Mouse (Mus musculus): Measurements from ENCODE around the gene Dusp5. TPM values are rescaled to one million over a fixed set of nuclear protein-coding genes. Genes with fewer than 3 reads are reported as not detected.
A peak's percentile ranks its signal among the peaks of the same experiment; 100 is the strongest.

Dusp5 gene
- total RNA-seq, 2 experiments from 2014 or later: 1.3 to 2.3 TPM

DNA sequence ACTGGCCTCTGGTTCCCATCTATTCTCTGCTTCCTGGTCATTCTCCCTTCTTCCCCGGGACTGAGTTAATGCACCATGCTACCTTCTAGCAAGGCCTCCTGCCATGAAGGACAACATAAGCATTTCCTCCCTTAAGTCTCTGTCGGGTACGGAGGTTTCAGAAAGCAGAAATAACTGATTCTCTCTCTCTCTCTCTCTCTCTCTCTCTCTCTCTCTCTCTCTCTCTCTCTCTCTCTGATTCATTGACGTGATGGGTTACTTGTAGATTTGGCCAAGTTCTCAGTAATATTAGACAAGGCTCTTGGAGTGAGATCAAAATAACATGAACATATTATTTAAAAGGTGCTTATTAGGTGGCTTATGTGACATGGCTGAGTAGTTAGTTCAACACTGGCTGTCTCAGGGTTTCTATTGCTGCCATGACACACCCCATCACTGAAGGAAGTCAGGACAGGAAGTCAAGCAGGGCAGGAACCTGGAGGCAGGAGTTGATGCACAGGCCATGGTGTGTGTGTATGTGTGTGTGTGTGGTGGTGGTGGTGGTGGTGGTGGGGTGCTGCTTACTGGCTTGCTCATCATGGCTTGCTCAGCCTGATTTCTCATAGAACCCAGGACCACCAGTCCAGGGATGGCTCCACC is 16.1 kb downstream of the Dusp5 start:
- DNase-seq: no peak

DNA sequence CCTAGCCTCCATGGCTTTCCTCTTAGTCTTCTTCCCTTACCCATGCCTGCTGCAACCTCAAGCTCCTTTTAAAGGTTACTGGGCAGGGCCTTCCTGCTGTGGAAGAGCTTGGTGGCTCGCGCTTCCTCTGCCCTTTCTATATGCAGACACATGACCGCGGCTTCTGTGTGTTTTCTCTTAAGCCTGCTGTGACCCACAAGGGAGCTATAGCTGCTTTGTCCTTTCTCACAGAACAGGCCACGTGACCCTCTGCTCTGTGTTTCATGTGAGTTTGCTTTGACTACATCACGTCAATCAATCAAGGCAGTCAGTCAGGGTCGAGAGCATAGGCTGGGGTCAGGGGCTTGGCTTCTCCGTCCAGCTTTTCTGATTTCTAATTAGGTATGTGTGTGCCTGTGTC is 18.7 kb downstream of the Dusp5 start:
- DNase-seq: no peak

DNA sequence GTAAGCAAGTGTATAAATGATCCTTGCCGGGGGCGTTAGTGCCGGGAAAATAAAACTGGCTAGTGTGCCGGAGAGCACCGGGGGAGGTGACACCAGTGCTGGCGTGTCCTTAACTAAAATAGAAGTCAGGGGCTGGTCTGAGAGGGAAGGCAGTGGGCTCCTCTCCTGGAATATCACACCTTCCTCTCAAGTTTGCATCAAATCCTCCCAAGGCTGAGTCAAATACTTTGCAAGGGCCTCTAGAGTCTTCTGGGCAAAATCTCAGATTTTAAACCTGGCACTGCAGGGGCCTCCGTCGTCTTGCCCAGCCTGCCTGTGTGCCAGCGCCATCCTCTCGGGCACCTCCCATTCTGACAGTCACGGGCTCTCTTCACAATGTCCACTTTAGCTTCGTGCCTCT is 22.1 kb downstream of the Dusp5 start:
- no peak for DNase-seq

DNA sequence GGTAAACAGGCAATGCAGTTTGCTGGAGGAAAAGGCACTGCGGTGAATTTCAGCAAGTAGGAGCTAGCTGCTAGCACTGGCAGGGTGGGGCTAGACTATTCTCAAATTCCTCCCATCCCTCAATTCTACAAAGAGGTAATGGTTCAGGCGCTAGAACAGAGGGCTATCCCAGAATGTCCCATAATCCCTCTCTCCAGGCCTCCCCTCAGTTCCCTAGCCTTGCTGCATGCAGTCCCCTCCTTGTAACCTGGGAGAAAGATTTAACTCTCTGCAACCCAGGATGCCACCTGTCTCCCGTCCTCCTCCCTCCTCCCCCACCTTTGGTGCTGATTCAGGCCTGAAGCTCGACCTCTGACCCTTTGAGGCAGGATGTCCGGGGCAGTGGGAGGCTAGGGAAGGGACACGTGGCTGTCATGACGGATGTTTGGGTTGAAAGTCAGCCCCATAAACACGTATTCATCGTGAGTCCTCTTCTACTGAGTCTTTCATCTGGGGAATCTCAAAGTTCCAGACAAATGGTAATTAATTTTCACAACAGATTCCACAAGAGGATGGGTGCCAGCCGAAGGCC is 23.4 kb downstream of the Dusp5 start:
- DNase-seq: no peak

DNA sequence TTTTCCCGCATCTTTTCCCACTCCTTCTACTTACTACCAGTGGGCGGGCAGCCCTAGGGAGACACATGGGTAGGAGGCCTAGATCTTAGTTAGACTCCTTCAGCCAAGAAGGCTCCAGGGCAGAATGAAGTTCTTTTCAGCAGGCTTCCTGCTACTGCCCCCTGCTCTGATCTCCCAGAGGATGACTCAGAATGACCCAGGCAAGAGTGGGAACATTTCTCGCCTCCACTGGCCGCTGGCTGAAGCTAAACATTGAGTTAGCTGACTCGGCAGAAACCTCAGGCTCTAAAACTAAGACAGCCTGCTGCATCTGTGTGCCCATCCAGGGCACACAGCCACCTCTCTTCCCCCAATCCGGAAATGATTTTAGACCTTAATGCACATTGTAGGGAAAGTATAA is 23.9 kb downstream of the Dusp5 start:
- no peak for DNase-seq

DNA sequence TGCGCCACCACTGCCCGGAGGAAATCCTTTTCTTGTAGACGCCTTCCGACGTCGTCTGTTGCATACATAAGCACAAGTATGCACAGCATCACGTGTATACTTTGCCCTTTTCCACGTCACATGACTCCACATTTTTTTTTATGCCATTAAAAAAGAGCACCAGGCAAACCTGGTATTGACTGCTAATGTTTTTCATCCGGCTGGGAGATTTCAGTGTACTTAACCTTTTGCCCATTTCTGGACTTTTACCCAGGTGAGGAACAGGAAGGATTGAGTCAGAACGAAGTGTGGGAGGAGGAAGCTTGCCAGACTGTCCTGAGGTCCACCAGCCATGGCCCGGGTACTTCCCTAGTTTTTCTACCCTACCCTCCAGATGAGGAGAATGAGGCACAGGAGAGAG is 25.5 kb downstream of the Dusp5 start:
- no peak for DNase-seq

DNA sequence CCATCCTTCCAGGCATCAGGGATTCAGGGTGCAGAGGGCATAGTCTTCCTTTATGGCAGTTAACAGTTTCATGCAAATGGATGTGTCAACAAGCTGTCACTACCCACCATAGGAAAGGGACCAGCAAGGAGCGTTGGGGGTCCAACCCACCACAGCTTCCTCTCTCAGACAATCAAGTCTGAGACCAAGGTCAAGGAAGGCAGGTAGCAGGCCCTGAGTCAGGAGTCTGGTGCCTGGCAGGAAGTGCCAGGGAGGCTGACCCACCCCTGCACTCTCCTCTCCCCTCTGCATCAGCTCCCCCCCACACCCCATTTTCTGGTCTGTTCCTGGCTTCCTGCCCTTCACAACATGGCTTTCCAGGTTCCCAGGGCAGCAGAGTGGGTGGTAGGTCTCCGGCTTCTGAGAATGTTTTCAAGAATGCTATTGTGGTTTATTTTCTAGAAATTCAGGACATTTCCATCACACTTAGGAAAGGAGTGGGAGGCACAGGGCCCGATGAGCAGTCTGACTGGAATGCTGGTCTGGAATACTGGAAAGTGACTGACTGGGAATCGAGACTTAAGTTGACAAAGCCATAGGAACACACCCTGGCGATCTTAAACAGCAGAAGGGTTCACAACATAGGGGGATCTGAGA is 26.2 kb downstream of the Dusp5 start:
- DNase-seq: no peak

DNA sequence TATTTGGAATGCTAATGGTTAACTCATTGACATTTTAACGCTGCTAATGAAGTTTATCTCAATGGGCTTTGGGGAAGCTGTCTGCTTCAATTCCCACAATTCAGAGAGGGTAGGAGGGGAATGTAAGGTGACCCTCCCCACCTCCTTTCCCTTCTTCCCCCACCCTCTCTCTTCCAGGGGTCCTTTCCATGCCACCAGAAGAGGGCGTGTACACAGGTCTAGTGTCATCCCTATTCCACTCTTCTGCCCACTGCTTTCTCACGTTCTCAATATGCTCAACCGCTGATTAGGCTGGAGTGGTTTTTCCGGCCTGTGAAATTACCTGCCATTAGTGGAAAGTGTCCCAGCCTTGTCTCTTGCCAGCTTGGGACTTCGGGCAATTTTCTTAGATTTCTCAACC is 27.9 kb downstream of the Dusp5 start:
- no peak for DNase-seq

DNA sequence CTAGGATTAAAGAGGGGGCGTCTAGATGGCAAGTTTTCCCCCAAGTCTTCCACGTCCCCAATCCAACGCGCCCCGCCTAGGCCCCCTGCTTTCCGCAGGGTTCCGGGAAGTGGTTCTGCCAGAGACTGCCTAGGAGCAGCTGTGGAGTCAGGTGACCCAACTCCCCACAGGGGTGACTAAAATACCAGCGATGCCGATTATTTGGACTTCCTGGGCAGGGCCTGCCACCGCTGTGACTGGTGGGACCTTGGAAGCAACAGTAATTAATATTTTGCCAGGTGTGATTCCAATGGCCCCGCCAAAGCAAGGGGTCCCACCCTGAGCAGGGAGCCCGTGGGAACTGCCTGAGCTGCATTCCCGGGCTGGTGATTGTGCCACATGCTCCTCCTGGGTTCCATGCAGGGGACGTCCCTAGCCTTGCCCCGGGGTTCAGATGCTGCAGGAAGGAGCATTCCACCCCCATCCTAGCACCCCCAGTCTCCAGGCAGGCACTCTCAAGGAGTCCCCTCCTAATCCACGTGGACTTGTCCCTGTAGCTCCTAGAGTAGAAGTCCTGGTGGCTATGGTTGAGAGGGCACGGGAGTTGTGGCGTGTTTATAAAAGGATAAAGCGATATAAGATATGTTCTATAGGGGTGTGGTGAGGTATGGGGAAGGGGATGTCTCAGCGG is 28.5 kb downstream of the Dusp5 start:
- DNase-seq: peak; percentile 32

DNA sequence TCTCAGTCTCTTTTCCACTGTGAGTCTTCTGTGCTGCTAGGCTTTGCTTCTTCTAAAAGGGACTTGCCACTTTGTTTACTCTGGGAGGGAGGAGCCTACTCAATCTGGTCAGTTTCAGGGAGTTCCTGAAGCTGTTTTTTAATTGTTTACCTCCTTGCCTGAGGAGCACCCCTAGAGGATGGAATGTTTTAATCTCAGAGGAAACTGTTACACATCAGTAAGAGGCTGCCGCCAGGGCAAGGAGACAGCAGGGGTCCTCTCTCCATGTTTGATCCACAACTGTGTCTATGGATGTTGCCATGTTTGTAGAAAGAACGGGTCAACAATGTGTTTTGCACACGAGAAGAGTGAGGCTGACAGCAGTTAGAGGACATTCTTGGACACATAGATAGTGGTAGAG is 31.5 kb downstream of the Dusp5 start:
- no peak for DNase-seq

DNA sequence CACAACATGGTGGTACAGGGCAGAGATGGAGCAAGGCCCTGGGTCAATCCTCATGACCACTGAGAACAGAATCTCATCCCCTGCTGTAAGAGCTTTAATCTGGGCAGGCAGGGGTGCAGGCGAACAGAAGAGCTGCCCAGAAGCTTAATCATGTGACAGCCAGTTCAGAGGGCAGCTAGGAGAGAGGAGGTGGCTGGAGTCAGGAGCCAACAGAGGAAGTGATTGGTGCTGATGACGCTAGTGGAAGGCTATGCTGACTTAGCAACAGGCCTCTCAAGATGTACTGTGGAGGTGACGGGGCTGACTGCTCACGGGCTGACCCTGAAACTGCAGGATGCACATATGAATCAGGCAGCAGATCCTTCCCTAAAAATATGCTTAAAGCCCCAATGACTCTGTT is 35.3 kb downstream of the Dusp5 start:
- DNase-seq: no peak

DNA sequence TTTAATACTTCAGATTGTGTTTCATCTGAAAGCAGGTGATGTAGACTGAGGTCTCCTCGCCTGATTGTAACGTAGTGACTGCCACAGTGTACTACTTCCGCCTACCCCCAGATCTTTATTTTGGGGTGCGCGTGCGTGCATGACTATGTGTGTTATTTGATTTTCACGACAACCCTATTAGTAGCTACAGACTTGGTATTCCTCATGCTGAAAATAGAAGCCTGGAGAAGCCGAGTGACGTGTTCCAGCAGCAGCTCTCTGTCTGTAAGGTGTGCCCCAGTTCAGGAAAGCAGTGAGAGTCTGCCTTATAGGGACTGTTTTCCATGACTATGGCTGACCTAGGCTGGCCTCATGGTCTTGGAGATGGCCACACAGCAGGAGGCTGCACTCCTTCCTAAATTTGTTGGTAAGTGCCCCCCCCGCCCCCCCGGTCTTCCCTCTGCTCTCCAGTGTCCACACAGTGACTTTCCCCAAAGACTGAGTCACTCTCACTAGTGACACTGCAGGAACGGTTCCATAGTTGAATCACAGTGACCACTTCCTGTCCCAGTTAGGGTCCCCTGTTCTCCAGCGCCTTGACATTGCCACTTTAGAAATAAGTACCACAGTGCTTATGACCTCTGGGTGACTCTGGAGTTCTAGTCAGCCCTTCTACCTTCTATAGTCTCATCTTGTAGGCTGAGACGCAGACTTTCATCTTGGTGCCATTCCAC is 36.8 kb downstream of the Dusp5 start:
- no peak for DNase-seq

DNA sequence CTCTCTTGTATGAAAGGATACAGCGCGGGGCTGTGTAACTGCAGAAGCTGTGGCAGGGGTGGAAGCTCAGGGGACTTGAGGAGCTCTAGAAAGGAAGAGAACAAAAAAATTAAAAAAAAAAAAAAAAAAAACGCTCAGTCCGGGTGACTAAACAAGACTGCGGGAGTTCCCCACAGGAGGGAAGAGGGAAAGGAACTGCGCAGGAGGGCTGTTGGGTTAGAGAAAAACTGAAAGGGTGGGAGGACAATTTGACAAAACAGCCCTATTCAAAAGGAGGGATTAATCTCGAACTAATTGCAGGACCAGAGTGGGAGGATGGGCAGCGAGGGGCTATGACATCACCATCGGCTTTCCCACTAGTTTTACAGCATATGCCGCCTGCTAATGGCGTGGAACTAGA is 39.0 kb downstream of the Dusp5 start:
- DNase-seq: peak; percentile 0

DNA sequence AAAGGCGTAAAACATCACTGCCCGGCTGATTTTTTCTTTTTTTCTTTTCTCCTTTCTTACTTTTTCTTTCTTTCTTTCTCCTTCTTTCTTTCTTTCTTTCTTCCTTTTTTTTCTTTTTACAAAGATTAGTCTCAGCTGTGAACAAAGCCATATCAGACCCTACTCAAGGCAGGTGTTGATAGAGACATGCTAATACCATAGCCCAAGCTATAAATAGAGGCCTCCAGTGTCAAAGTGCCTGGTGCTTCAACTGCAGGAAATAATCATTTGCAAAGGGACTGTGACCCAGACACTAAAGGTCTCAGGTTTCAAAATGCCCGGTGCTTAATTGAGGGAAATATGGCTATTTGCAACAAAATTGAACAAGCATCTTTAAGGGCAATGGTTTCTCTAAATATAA is 39.6 kb downstream of the Dusp5 start:
- no peak for DNase-seq

DNA sequence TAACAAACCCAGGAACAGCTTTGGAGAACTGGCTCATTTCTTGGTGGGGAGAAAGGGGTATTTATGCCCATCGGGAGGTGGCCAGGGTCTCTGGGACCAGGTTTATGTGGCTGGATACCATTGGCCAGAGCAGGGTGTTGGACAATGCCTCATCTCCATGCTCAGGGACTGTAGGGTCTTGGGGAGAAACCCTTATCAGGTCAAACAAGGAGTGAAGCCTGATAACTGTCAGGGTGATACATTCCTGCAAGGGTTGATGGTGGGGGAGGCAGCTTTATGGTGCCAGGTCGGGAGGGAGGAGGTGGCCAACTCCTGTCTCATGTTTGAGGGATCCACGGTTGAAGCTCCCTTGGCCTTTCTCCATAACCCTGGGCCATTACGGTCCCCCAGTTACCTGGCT is 42.1 kb downstream of the Dusp5 start:
- DNase-seq: no peak

DNA sequence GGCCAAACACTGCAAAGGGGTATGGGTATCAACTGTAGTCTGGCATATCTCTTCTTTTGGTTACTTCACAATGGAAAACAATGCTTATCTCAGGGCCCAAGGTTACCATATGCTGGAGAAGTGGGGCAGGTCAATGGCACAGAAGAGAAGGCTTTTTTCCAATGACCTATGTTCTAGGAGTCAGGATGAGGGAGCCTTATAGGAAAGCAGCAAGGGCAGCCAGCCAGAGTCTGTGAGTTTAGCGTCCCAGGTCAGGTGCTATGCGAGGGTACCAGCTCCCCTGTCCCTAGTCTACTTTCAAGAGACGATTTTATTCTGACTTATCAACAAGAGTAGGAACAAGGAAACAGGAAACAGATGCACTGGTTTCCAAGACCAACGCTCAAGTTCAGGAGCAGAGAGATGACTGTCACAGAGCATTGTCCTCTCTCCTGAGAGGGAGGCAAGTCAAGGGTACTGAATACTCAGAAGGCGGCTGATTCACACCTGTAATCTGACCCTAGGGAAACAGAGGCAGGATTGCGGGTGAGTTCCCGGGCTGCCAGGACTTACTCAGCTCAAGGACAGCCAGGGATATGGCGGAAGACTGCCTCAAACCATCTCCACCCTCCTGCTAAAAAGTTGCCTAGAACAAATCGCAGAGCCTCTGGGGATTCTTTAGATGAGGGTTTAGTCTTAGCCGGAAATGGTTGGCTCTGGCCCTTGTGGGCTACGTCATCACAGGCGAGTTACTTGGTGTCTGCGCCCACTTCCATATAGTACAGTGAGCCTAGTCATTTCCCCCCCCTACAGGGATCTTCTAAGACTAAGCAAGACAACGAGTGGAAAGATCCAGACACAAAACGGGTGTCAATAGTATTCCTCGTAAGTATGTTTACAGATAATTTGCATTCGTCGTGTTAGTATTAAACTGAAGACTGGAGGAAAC is 42.9 kb downstream of the Dusp5 start:
- no peak for DNase-seq

DNA sequence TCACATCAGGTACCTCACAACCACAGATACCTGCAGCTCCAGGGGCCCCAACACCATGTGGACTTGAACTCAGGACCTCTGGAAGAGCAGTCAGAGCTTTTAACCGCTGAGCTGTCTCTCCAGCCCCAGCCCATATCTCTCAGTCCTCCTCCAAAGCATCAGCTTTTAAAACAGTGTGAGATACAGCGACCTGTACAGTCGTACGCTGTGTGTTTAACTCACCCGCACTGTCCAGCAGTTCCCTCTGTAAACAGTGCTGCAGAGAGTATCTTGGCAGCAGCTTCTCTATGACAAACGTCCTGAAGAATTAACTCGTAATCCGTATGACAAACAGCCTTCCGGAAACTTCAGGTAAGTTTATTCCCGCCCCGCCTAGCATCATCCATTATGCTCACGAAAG is 43.7 kb downstream of the Dusp5 start:
- DNase-seq: no peak

DNA sequence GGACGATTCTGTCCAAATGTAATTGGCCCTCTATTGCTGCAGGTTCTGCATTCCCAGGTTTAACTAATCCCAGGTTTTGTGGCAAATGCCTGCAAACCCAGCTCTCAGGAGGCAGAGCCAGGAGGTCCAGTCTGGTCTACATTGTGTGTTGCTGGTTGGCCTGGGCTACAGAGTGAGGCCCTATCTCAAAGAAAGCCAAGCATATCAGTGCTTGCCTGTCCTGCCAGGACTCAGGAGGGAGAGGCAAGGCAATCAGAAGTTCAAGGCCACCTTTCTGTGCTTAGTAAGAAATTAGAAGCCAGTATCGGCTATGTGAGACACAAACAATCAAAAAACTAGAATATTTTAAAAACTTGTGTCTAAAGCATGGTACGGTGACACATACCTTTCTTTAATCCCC is 44.2 kb downstream of the Dusp5 start:
- DNase-seq: no peak

DNA sequence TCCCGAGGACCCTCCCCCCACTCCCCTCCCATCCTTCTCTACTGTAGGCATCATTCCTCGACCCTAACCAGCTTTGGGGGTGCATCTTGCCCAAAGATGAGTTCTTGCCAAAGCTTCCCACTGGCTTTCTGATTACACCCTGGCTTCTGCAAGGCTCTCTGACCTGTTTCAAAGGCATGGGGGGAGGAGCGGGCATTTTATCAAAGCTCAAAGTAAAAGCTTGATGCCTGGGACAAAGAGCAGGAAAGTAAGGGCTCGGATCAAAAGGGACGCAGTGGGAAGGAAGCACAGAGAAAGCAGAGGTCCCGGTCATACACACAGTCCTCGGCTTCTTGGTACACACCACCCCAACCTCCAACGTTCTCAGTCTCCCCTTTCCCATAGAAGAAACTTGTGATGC is 45.2 kb downstream of the Dusp5 start:
- no peak for DNase-seq

DNA sequence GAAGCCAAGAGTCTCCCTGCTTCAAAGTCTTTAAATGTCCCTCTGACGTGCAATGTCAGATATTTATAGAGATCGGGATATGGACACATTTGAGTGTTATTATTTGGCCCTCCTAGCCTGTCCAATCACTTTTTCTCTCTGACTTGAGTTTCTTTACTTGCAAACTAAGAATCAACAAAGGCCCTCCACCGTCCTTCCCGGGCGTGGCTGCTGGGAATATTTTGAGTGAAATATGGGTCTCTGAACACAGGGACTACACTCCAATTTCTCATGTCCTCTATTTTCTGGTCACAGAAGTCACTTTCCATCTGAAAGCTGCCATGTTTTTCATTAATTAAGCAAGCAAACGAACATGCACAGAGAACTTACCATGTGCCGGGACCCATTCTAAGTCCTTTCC is 45.6 kb downstream of the Dusp5 start:
- no peak for DNase-seq

DNA sequence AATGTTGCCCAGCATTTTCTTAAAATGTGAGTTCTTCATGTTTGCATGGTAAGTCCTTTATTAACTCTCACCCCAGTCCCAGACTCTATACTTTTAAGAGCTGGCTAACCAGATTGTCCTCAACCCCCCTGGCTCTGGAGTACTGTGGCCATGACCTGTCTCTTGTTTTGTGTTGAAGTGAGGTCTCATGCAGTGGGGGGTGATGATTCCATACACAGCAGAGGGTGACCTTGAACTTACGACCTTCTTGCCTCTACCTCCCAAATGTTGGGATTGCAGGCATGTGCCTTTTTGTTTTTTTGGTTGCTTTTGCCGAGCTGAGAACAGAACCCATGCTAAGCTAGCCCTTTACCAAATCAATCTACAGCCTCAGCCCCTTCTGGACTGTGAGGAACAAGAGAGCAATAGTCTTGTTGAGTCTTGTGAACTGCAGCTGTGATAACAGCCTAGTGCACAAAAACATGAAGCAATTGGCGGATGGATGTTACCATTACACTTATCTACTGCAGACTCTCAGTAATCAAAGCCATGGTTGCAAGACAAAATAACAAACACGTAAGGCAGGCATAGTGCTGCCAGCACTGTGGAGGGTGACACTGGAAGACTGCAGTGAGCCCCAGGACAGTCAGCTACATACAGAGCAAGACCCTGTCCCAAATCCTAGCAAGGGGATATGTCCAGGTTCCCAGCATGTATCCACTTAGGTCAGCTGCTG is 46.5 kb downstream of the Dusp5 start:
- DNase-seq: no peak

Measured in gastrocnemius, postnatal 10 days (tissue).